Mouse (Mus musculus) CH12.LX (cell line): Measurements from ENCODE around the gene Elane.

ENCODE experiments used
- CHD2 ChIP-seq: IDR thresholded peaks from 2 replicates; pipeline ENCODE4 v1.6.1; 2011; ENCODE audit warnings: low read length, improper control_type of control experiment
- CTCF ChIP-seq, 2 experiments: IDR thresholded peaks in 1 of 2; conservative IDR thresholded peaks in 1 of 2; 2 replicates each; pipeline ENCODE4 v1.5.1; 2011 to 2012; ENCODE audit warnings: low read depth in 2 of 2, low read length in 2 of 2, improper control_type of control experiment in 1 of 2, inconsistent platforms in 1 of 2, mild to moderate bottlenecking in 1 of 2, moderate library complexity in 1 of 2
- EP300 ChIP-seq: IDR thresholded peaks from 2 replicates; pipeline ENCODE4 v1.6.1; 2011; ENCODE audit warnings: low read length, improper control_type of control experiment
- KAT2A ChIP-seq: IDR thresholded peaks from 2 replicates; pipeline ENCODE4 v1.6.1; 2012; ENCODE audit warnings: low read length, improper control_type of control experiment, inconsistent platforms; ENCODE audit not compliant: insufficient replicate concordance
- MAX ChIP-seq: IDR thresholded peaks from 2 replicates; pipeline ENCODE4 v1.6.1; 2011; ENCODE audit warnings: low read length, improper control_type of control experiment
- MXI1 ChIP-seq: IDR thresholded peaks from 2 replicates; pipeline ENCODE4 v1.6.1; 2011; ENCODE audit warnings: mild to moderate bottlenecking, low read depth, low read length, improper control_type of control experiment
- PAX5 ChIP-seq: IDR thresholded peaks from 2 replicates; pipeline ENCODE4 v1.6.1; 2012; ENCODE audit warnings: low read length, inconsistent platforms, mixed read lengths
- POLR2A ChIP-seq: IDR thresholded peaks from 2 replicates; pipeline ENCODE4 v1.6.1; 2011; ENCODE audit warnings: low read depth, mild to moderate bottlenecking, improper control_type of control experiment, low read length
- RAD21 ChIP-seq: IDR thresholded peaks from 2 replicates; pipeline ENCODE4 v1.6.1; 2011; ENCODE audit warnings: low read depth, mild to moderate bottlenecking, low read length, improper control_type of control experiment, moderate library complexity
- SIN3A ChIP-seq: IDR thresholded peaks from 2 replicates; pipeline ENCODE4 v1.6.1; 2012; ENCODE audit warnings: low read length, improper control_type of control experiment, inconsistent platforms
- TCF12 ChIP-seq: IDR thresholded peaks from 2 replicates; pipeline ENCODE4 v1.6.1; 2014; ENCODE audit warnings: low read depth, mild to moderate bottlenecking, inconsistent platforms, low read length, improper control_type of control experiment
- ZC3H11A ChIP-seq: IDR thresholded peaks from 2 replicates; pipeline ENCODE4 v1.6.1; 2012; ENCODE audit warnings: low read depth, mild to moderate bottlenecking, inconsistent platforms, low read length, improper control_type of control experiment
- ZKSCAN1 ChIP-seq: IDR thresholded peaks from 2 replicates; pipeline ENCODE4 v1.6.1; 2012; ENCODE audit warnings: low read depth, inconsistent platforms, low read length, improper control_type of control experiment, borderline replicate concordance
- ZNF384 ChIP-seq: IDR thresholded peaks from 2 replicates; pipeline ENCODE4 v1.6.1; 2012; ENCODE audit warnings: low read depth, low read length, improper control_type of control experiment, inconsistent platforms

DNA sequence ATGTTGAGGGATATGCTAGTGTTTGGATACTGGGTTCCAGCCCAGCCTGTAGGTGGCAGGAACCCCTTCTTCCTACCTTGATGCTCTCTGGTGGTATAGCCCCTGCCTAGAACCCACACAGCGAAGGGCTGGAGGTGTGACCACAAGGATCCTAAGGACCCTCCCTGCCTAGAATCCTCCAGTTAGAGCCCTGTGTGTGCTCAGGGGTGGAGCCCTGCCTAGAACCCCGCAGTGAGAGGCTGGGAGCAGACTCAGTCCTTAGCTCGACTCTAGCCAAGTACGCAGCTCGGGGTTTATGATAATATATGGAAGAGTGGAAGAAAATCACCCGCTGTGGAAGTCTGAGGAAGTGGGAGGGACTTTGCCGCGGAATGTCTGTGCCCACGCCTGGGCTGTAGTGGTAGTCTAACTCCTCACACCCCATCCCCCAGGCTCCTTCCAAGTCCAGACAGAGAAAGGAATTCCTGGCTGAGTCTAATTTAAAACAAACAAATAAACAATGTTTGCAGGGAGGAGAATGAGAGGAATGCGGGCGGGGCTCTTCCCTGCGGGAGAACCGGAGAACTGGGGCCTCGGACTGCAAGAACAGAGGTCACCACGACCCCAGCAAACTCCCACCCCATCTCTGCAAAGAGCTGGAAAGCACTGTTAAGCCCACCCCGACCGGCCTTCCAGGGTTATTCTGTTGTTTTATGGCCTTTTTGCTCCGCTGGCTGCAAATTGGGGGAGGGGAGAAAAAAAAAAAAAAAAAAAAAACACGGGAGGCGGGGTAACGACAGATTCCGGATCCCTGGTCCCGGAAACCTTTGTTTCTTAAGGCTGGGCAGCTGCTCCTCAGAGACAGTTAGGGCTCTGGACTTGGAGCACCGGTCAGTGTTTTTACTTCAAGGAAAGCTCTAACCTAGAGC, 45.1 kb upstream of the Elane start:
- no peak for TF ChIP-seq MAX
- no peak for TF ChIP-seq ZC3H11A
- TF ChIP-seq EP300 = no peak
- no peak for TF ChIP-seq CHD2
- TF ChIP-seq PAX5 = no peak
- no peak for TF ChIP-seq CTCF (conservative IDR thresholded peaks at IDR 0.05 in 1 of 2, IDR thresholded peaks at IDR 0.05 in 1 of 2; ENCODE audit: low read depth in 2 of 2, low read length in 2 of 2)
- no peak for TF ChIP-seq RAD21
- TF ChIP-seq ZNF384 = peak; percentile 71
- TF ChIP-seq KAT2A = no peak
- TF ChIP-seq TCF12 = no peak
- no peak for TF ChIP-seq POLR2A
- no peak for TF ChIP-seq SIN3A
- TF ChIP-seq MXI1 = no peak
- TF ChIP-seq ZKSCAN1 = no peak
